Mouse (Mus musculus): Measurements from ENCODE around the gene Adamts2. TPM values are rescaled to one million over a fixed set of nuclear protein-coding genes. Genes with fewer than 3 reads are reported as not detected.

Gene Adamts2
- total RNA-seq, 2 experiments from 2014 or later, result not detected

DNA sequence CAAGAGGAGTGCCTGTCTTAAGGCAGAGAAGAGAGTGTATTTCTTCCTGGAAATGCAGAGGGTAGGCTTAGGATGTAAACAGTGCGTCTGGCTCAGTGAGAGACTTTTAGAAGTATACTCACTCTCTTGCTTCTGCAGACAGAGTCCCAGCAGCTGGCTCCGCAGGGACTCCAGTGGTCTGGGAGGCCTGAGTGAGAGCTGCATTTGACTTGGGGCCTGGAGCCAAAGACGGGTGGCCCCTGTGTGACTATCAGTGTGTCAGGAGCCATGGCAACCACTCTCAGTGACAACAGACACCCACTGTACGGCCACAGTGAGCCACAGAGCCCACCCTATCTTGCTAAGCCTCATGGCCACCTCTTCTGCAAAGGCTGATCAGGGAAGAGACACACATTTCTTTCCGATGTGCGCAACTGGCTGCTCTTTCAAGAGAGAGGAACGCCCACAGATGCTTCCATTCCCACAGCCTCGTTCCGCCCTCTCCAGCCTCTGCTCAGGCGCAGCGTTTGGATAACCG is 115.6 kb downstream of the Adamts2 start:
- no peak for ATAC-seq (replicated peaks; ENCODE audit: low FRiP score, low TSS enrichment, poor library complexity, severe bottlenecking)

DNA sequence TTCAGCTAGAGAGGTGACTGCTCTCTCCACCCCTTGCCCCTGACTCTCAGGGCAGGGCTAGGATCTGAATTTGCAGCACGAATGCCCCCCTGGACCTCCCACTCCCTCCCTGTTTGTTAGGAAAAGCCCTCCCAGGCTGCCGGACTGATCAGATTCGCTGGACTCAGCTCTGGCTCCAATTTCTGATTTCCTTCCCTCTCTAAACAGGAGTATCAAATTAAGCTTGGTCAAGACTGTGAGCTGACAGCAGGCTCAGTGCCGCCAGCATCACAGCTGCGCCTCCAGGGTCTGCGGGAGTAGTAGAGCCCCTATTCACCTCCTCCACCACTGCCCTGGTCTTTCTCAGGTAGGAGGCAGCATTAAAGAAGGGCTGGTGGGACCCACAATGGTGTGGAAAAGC is 117.0 kb downstream of the Adamts2 start:
- no peak for ATAC-seq (replicated peaks; ENCODE audit: low FRiP score, low TSS enrichment, poor library complexity, severe bottlenecking)

DNA sequence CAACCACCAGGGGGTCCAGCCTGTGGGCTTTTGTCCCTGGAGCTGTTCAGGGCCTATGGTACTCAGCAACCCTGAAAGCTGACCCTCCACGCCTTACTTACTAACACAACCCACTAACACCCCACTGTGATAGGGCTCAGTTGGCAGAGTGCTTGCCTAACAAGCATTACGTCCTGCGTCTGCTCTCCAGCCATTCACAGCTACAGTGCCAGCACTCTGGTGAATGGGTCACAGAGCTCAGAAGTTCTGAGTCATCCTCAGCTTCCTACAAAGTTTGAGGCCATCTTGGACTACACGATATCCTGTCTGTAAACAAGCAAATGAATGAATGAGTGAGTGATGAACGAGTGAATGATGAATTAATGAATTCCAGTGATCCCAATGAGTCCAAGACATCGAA is 118.5 kb downstream of the Adamts2 start:
- ATAC-seq (replicated peaks; ENCODE audit: low FRiP score, low TSS enrichment, poor library complexity, severe bottlenecking), result no peak

DNA sequence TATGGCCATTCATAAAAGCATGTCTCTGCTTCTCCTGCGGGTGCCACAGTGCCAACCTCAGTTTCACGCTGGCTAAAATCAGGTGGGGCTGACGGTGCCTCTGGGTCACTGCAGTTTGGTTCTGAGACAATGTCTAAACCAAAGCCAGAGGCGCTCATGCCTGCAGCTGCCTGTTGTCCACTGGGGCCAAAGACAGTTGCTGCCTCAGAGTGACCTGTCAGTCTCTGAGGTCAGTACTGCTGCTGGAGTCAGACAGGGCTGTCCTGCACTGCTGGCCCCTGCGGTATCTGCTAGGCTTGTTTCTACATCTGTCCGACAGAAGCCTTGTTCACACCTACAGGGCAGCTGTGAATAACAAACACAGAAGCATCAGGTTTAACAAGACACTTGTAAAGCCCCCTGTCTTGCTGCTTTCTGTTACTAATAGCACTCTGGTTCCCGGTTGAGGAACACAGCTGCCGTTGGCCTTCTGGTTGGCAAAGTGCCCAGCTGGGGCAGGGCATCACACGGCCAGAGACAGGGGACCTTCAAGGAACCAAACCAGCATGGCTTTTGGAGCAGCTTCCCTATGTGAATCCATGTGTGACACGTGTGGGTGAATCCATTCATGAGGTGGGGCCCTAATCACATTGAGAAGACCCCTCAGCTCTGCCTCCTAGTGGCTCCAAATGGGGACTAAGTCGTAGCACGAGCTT is 119.1 kb downstream of the Adamts2 start:
- ATAC-seq (replicated peaks; ENCODE audit: low FRiP score, low TSS enrichment, poor library complexity, severe bottlenecking), result no peak

DNA sequence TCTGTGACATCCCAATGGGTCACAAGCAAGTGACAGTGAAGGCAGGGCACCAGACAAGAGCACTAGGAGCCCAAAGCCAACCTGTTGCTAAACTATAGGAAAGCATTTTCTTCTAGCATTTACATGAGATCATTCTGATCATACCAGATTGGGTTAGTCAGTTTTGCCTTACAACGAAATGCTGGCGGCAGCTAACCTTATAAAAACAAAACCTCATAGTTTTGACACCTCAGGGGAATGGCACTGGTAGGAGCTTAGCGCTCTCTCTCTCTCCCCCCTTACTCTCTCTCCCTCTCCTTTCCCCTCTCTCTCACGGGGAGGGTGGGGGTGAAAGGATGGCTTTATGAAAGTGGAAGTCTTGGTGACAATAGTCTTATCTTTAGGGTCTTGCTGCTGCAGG is 123.7 kb downstream of the Adamts2 start:
- ATAC-seq (replicated peaks; ENCODE audit: low FRiP score, low TSS enrichment, poor library complexity, severe bottlenecking), result no peak

DNA sequence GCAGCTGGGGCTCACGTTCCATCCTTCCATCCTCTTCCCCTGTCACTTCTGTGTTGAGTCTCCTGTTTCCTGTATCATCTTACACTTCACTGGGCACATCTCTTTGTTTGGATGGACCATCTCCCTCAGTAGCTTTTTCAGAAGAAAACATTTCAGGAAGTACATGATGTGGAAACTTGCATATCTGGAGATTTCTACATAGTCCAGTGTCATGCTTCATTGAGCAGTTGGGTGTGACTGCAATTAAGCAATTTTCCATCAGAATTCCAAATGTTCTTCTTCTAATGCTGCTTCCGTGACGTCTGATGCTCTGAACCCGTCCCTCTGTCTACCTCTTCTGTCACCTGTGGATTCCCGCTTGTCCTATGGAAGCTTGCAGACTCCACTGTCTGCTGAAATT is 124.2 kb downstream of the Adamts2 start:
- no peak for ATAC-seq (replicated peaks; ENCODE audit: low FRiP score, low TSS enrichment, poor library complexity, severe bottlenecking)

DNA sequence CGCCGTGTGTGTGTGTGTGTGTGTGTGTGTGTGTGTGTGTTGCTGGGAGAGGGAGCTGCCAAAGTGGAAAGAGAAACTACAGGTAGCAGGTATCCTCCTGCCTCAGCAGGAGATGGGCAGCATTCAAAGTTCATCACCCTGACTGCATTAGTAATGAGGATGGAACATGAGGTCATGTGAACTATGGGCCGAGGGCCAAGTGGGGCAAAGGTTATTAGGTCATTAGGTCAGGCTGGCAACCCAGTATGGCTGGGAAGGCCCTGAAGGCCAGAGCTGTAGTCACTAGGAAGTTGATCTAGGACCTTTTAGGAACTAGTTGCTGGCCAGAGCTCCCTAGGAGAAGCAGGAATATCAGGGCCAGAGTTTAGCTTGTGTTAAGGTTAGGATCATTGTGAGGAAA is 131.3 kb downstream of the Adamts2 start:
- ATAC-seq (replicated peaks; ENCODE audit: low FRiP score, low TSS enrichment, poor library complexity, severe bottlenecking), result no peak

DNA sequence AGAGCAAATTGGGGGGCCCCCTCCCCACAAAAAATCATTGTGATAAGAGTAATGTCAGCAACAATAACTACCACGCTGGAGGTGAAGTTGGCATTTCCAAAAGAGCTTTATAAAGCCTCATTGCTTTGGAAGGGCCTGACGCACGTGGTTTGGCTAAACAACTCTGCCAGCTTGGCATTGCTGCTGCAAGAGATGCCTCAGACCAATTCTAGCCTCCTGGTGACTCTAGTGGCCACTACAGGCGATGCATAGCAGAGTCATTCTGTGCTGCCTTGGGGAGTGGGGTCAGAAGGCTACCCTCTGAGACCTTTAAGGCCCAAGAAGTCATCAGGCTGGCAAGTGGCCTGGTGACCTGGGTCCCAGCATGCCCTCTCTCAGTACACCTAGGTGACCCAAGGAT is 132.2 kb downstream of the Adamts2 start:
- ATAC-seq (replicated peaks; ENCODE audit: low FRiP score, low TSS enrichment, poor library complexity, severe bottlenecking), result no peak

DNA sequence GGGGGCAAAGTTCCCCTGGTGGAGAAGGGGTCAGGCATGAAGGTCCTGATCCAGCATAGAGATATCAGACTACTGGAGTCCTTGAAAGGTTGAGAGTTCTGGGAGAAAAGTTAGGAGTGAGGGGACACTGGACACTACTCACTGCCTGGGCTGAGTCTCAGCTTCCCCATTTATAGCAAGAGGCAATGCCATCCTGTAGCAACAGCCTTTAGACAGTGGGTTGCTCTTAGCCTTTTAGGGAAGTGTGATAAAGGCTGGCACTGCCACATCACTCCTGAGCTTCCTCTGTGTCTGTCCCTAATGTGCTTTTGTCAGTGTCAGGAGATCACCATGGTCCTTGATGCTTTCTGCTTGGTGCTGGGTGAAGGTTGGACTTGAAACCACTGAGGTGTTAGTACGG is 134.7 kb downstream of the Adamts2 start:
- no peak for ATAC-seq (replicated peaks; ENCODE audit: low FRiP score, low TSS enrichment, poor library complexity, severe bottlenecking)

DNA sequence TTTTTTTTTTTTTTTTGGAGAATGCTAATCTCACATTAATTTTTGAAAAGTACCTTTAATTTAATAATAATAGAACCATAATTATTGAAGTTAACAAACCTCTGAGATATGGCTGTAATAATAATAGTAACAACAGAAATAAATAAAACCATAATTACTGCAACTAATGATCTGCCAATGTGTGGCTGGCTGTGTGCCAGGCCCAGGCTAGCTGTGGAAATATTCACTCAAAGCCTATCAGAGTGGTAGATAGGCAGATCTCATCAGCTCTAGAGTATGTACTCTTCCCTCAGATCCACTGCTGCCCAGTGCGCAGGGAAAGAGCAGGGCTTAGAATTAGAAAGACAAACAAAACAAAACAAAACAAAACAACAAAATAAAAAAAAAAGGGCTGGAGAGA is 136.6 kb downstream of the Adamts2 start:
- ATAC-seq (replicated peaks; ENCODE audit: low FRiP score, low TSS enrichment, poor library complexity, severe bottlenecking), result no peak

DNA sequence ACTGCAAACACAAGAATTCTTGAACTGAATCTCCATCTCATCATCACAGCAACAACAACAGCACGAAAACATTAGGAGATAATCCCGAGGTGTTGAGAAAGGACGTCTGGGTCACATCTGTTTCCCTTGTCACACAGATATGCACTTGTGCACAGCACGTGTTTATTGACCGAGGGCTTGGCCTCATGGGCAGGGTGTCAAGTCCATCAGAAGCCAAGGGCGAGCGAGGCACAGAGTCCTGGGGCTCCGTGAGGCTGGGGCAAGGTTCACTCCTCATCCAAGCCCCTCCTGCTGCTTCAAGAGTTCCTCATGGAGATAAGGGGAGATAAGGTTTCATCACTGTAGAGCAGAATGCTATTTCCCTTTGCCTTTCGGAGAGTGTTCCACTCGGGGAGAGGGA is 137.6 kb downstream of the Adamts2 start:
- ATAC-seq (replicated peaks; ENCODE audit: low FRiP score, low TSS enrichment, poor library complexity, severe bottlenecking), result no peak

DNA sequence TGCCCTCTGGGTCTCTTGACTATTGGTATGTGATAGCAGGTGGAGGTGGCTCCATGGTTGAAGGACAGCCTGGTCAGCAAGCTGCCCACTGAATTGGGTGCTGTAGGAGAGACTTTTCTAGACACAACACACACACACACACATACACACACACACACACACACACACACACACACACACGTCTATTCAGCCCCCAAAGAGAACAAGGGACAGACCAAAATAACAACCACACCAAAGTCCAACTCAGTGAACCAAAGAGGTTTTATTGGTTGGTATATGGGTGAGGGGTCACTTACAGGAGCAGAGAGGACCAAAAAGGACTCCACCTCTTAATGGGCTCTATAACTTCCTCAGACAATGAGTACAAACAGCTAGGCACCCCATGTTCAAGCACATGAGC is 140.3 kb downstream of the Adamts2 start:
- ATAC-seq (replicated peaks; ENCODE audit: low FRiP score, low TSS enrichment, poor library complexity, severe bottlenecking), result no peak

DNA sequence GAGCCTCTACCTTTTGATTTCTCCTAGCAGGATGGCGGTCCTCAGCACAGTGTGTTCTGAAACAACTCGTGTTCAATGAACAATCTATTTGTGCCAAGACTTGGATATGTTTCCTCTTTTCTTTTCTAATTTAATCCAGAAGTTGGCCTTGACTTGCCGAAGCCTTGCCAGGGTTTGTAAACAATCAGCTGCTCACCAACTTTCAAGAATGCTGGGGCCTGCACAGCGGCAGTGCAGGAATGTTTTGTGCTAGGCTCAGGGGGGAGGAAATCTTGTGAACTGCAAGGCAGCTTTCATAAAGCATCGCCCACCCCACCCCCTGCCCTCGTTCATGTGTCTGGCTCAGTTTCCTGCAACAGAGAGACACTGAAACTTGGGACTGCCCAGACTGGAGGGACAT is 143.1 kb downstream of the Adamts2 start:
- ATAC-seq (replicated peaks; ENCODE audit: low FRiP score, low TSS enrichment, poor library complexity, severe bottlenecking), result no peak

DNA sequence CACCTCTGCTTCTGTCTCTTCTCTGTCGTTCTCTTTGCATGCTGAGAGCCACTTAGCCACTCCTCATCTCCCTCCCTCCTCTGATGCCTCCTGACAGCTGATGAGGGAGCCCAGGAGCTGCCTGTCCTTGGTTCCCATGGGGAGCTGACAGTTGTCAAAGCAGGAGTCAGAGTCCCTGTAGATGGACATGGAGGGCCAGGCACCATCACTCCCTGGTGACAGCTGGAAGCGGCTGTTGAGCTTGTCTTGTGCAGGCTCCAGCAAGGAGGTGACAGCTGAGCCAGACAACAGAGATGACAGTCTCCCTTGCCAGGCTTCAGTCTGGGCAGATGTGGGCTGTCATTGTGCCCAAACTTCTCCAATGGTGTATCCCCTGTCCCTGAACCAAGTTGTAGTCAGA is 144.6 kb downstream of the Adamts2 start:
- ATAC-seq (replicated peaks; ENCODE audit: low FRiP score, low TSS enrichment, poor library complexity, severe bottlenecking), result no peak

DNA sequence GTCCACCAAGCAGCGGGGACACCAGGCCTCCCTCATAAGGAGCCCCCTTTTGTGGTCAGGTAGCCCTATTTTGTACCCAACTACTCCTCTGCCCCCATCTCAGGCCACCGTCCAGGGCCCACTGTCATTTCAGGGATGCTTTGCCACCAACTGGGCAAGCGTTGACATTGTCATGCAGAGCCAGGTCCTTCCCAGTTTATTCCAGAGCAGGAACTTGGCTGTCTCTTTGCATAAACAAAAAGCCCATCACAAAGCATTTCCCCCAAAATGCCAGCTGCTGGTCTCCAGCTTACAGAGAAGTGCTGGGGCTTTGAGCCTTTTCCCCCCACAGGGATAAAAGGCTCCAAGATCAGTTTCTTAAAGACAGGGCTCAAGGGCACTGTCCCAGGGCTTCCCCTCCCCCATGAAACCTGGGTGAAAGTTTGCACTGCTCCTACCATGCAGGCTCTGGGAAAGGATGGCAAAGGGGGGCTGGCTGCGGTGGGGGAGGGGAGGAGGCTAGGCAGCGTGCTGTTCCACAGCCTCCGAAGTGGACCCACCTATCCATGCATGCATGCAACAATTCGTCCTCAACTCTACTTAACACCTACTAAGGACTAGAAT is 149.2 kb downstream of the Adamts2 start:
- no peak for ATAC-seq (replicated peaks; ENCODE audit: low FRiP score, low TSS enrichment, poor library complexity, severe bottlenecking)

DNA sequence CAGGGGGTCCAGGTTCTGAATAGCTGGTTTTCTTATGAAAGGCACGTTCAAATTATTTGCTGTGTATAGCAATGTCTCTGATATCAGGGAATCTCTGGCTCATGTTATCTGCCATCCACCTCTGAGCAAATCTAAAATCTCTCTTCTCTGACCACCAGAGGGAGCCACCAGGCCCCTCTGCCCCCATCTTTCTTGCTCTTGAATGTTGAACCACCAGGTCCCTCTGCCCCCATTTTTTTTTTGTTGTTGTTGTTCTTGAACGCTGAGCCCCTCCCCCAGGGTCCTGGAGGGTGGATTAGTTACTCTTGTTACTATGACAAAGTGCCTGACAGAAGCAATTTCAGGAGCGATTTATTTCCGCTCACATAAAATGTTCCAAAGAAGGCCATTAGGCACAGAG is 155.9 kb downstream of the Adamts2 start:
- ATAC-seq (replicated peaks; ENCODE audit: low FRiP score, low TSS enrichment, poor library complexity, severe bottlenecking), result no peak

DNA sequence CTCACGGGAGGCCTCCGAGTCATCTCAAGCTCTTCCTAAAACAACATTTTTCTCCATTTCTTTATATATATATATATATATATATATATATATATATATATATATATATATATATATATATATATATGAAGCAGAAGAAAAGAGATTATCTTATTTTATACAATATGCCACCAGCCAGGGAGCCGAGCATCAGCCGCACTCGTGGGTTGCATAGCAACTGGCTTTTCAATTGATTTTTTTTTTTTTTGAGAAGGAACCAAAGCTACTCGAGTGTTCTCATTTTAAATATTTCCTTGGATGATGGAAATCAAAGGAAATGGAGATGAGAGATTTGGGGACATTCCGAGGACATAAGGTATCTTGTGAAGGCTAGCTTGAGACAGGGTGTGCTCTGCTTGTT is 164.6 kb downstream of the Adamts2 start:
- ATAC-seq (replicated peaks; ENCODE audit: low FRiP score, low TSS enrichment, poor library complexity, severe bottlenecking), result no peak

DNA sequence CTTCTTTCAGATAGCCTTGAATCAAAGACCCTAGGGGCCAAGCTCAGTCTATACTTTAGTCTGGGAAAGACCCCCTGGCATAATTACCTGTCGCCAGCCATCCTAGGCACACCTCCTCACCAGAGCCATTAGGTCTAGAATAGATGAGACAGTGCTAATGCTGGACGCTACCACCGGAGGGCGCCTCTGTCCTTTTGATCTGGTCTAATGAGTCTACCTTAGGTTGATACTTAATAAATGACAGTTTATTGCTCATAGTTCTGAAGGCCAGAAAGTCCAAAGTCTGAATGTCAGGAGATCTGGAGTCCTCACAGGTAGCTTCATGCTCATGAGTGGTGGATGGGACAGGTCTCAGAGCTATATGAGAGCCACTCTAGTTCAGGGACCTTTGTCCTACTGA is 165.2 kb downstream of the Adamts2 start:
- peak; percentile 59; the same call in 1 of the 2 replicates for ATAC-seq (replicated peaks; ENCODE audit: low FRiP score, low TSS enrichment, poor library complexity, severe bottlenecking)

DNA sequence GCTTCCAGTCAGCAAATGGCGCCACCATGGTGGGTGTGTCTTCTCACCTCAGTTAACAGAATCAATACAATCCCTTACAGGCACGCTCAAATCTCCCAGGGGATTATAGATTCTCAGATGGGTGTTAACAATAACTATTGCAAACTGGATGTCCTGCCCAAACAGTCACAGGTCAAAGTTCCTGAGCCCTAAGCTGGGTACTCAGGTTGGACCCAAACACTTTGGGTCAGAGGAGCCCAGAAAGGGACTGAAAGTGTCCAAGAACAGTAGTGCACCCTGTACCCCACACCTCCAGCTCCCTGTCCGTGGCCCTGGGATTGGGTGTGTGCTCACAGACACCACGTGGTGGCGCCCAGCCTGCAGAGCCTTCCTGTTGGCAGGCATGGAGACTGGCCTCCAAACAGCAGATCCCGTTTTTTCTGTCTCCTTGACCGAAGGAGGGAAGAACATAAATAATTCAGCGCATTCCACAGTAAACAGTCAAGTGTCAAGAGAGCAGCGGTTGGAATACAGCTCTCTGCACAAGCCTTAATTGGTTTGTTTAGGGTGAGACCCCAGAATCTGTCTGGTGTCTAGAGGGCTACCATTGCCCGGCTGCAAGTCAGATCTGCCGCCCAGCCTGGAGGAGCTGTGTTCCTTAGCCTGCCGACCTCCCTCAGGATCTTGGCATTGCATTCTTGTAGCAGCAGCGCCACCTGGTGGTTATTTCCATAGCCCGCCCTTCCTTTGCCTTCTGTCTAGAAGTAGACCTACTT is 167.3 kb downstream of the Adamts2 start:
- ATAC-seq (replicated peaks; ENCODE audit: low FRiP score, low TSS enrichment, poor library complexity, severe bottlenecking), result peak; percentile 70; the same call in 1 of the 2 replicates

DNA sequence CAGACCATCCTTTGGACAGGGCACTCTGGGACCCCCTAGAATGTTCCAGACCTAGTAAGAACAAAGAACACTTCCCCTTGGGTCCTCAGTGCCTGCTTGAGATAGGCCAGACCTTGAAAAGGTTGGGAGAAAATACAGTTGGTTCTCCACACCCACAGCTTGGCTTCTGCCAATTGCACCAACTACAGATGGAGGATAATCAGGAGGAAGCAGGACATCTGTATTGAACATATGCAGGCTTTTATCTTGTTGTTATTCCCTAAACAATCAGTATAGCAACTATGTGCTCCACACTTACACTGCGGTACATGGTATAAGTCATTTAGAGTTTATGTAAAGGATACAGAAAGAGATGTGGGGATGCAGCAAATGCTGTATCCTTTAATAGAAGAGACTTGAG is 169.1 kb downstream of the Adamts2 start:
- ATAC-seq (replicated peaks; ENCODE audit: low FRiP score, low TSS enrichment, poor library complexity, severe bottlenecking), result no peak

DNA sequence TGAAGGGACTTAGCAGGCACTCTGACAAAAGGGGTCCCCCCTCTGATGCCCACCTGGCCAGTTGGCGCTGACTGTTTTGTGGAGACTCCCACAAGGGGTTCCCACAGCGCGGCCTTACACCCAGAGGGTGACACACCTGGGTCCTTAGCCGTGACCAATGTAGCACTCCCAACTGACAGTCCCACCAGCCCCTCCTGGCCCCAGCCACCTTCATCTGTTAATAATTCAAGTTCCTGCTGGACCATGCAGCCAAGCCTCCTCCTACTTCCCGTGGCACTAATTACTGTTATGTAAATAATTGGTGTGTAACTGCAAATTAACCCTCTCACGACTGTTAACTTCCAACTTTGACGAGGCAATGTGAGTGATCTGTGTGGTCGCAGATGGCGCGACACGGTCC is 195.8 kb downstream of the Adamts2 start:
- no peak for ATAC-seq (replicated peaks; ENCODE audit: low FRiP score, low TSS enrichment, poor library complexity, severe bottlenecking)

Measured in megakaryocyte-erythroid progenitor cell, adult 5-6 weeks (primary cell).